Mouse (Mus musculus) CH12.LX (cell line): ENCODE data around the gene Fastkd5.

ENCODE experiments used
- BHLHE40 ChIP-seq: IDR thresholded peaks from 2 replicates; pipeline ENCODE4 v1.6.1; 2011; ENCODE audit warnings: mild to moderate bottlenecking, low read depth, low read length, improper control_type of control experiment
- CTCF ChIP-seq, 2 experiments: IDR thresholded peaks in 1 of 2; conservative IDR thresholded peaks in 1 of 2; 2 replicates each; pipeline ENCODE4 v1.5.1; 2011 to 2012; ENCODE audit warnings: low read depth in 2 of 2, low read length in 2 of 2, improper control_type of control experiment in 1 of 2, inconsistent platforms in 1 of 2, mild to moderate bottlenecking in 1 of 2, moderate library complexity in 1 of 2
- ELF1 ChIP-seq: IDR thresholded peaks from 2 replicates; pipeline ENCODE4 v1.6.1; 2014; ENCODE audit warnings: low read depth, mild to moderate bottlenecking, inconsistent platforms, low read length, improper control_type of control experiment
- EP300 ChIP-seq: IDR thresholded peaks from 2 replicates; pipeline ENCODE4 v1.6.1; 2011; ENCODE audit warnings: low read length, improper control_type of control experiment
- GABPA ChIP-seq: IDR thresholded peaks from 2 replicates; pipeline ENCODE4 v1.6.1; 2012; ENCODE audit warnings: low read depth, low read length, improper control_type of control experiment, inconsistent platforms; ENCODE audit not compliant: insufficient replicate concordance
- HCFC1 ChIP-seq: IDR thresholded peaks from 2 replicates; pipeline ENCODE4 v1.6.1; 2012; ENCODE audit warnings: low read depth, mild to moderate bottlenecking, inconsistent platforms, low read length, improper control_type of control experiment
- JUND ChIP-seq: conservative IDR thresholded peaks from 2 replicates; pipeline ENCODE4 v1.6.1; 2011; ENCODE audit warnings: low read depth, low read length, improper control_type of control experiment
- MAZ ChIP-seq: IDR thresholded peaks from 2 replicates; pipeline ENCODE4 v1.6.1; 2012; ENCODE audit warnings: low read depth, mild to moderate bottlenecking, inconsistent platforms, low read length, improper control_type of control experiment, moderate library complexity
- POLR2A ChIP-seq: IDR thresholded peaks from 2 replicates; pipeline ENCODE4 v1.6.1; 2011; ENCODE audit warnings: low read depth, mild to moderate bottlenecking, improper control_type of control experiment, low read length
- TCF12 ChIP-seq: IDR thresholded peaks from 2 replicates; pipeline ENCODE4 v1.6.1; 2014; ENCODE audit warnings: low read depth, mild to moderate bottlenecking, inconsistent platforms, low read length, improper control_type of control experiment
- USF1 ChIP-seq: IDR thresholded peaks from 2 replicates; pipeline ENCODE4 v1.6.1; 2014; ENCODE audit warnings: low read depth, mild to moderate bottlenecking, inconsistent platforms, low read length, improper control_type of control experiment
- USF2 ChIP-seq: conservative IDR thresholded peaks from 2 replicates; pipeline ENCODE4 v1.6.1; 2011; ENCODE audit warnings: low read depth, low read length, improper control_type of control experiment

- TF ChIP-seq GABPA (no peak), USF2 (no peak), HCFC1 (no peak), POLR2A (no peak), JUND (no peak), CTCF (conservative IDR thresholded peaks at IDR 0.05 in 1 of 2, IDR thresholded peaks at IDR 0.05 in 1 of 2; ENCODE audit: low read depth in 2 of 2, low read length in 2 of 2) (no peak), USF1 (no peak), TCF12 (no peak), BHLHE40 (no peak), EP300 (no peak), MAZ (no peak), ELF1 (no peak)
Measured at GRCm38 (mm10) chr2:130589761-130590160, 40.1 kb downstream of the Fastkd5 start.
